Mouse (Mus musculus): Measurements from ENCODE around the gene Gm8257. TPM values are rescaled to one million over a fixed set of nuclear protein-coding genes. Genes with fewer than 3 reads are reported as not detected.
"Not testable (repeated sequence)": the region's sequence is repeated elsewhere in the genome, so short reads cannot be mapped to it uniquely, and the experiment has no call there.

The Gm8257 gene
- polyA plus RNA-seq (2015; fragmentation: Nextera tagmentation; extraction: Ambion mirVana), result not detected in 2 replicates

DNA sequence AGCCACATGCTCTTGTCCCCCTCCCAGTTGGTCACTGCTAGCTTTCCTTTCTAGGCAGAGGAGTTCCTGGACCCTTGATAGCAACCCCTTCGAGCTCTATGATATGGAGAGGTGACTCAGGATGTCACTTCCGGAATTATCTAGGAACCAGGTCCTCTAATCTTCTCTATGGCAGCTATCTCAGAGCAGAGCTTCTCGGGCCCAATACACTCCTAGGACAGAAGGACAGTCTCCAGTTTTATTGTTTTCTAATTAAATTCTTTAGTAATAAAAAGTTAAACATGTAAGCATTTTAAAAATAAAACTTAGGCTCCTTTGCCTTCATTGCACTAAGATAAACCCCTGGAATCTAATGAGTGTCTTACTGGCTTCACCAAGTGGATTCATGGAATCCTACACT lies at the start of gene Gm8257:
Gene Gm8257 (minus strand): TSS at position 101 of the 400 bp plus-strand sequence.
- H3K27ac ChIP-seq (replicated peaks); H3K4me1 ChIP-seq; H3K4me2 ChIP-seq (replicated peaks); H3K4me3 ChIP-seq; H3K27me3 ChIP-seq; H3K36me3 ChIP-seq; ATAC-seq (replicated peaks); H3K9ac ChIP-seq (replicated peaks); H3K9me3 ChIP-seq: not testable (repeated sequence)
- WGBS, result 84% methylated on average over 3 of the region's 3 CpGs

DNA sequence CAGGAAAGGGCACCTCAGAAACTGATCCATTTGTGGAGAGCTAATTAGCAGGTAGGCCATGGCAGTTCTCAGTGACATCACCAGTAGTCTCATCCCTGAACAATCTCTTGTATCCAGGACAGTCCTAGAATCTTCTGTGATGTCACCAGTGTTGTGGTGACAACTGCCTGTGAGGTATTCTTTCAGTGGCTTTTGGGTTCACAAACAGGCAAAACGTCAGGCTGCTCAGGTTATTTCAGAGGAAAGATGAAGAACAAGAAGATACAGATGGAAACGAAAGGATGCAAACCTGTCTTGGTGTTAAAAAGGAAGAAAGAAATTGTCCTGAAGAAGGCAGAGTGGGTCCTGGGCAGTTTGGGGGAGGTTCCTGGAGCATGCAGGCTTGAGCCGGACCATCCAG lies 44.0 kb upstream of the Gm8257 start, which contains the start of gene Gm8267:
Gene Gm8267 (minus strand): TSS at position 101 of the 400 bp plus-strand sequence.
- no peaks in the 10 kb centered on the region for H3K9me3 ChIP-seq
- no peak within 1 kb of the TSS for H3K4me3 ChIP-seq
- H3K36me3 ChIP-seq, result no peaks in the 10 kb centered on the region
- ATAC-seq (replicated peaks), result no peak
- no peak within 1 kb of the TSS for H3K9ac ChIP-seq (replicated peaks)
- H3K27ac ChIP-seq (replicated peaks), result no peak within 1 kb of the TSS
- no peaks in the 10 kb centered on the region for H3K4me1 ChIP-seq
- WGBS, result 77% methylated on average over 3 of the region's 3 CpGs
- no peak within 1 kb of the TSS for H3K4me2 ChIP-seq (replicated peaks)
- H3K27me3 ChIP-seq, result no peaks in the 10 kb centered on the region

DNA sequence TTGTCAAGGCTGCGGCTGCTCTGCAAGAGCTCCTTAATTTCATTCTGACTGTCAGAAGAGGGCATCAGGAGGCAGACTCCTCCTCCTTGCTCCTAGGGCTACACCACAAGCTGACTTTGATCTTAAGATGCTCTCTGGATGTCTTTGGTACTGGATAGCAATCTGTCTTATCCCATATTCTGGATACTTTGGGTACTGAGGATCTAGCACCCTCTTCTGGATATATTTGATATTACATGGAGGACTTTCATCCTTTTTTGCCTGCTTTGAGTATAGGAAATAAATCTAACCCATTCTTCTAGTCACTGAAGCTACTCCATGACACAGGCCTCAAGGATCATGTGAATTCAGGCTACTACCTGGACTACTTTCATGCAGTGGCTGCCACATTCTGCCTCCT lies 36.5 kb upstream of the Gm8257 start:
- H3K4me2 ChIP-seq (replicated peaks); H3K27me3 ChIP-seq; H3K9me3 ChIP-seq; H3K4me1 ChIP-seq; H3K9ac ChIP-seq (replicated peaks); ATAC-seq (replicated peaks); H3K36me3 ChIP-seq; H3K4me3 ChIP-seq; H3K27ac ChIP-seq (replicated peaks): not testable (repeated sequence)
- 90% methylated on average over 1 of the region's 1 CpGs for WGBS

- H3K4me3 ChIP-seq; H3K27ac ChIP-seq (replicated peaks); H3K36me3 ChIP-seq; H3K4me2 ChIP-seq (replicated peaks); H3K4me1 ChIP-seq; H3K27me3 ChIP-seq; ATAC-seq (replicated peaks); H3K9me3 ChIP-seq; H3K9ac ChIP-seq (replicated peaks): not testable (repeated sequence)
Measured at GRCm38 (mm10) chr14:44730711-44731110, 24.5 kb upstream of the Gm8257 start.

DNA sequence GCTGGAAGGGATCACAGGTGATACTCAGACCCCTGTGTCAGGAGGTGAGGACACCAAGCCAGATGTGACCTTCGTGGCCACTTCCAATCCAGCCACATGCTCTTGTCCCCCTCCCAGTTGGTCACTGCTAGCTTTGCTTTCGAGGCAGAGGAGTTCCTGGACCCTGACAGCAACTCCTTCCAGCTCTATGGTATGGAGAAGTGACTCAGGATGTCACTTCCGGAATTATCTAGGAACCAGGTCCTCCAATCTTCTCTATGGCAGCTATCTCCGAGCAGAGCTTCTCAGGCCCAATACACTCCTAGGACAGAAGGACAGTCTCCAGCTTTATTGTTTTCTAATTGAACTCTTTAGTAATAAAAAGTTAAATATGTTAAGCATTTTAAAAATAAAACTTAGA lies 78.5 kb downstream of the Gm8257 start, which contains the start of gene Gm5624:
Gene Gm5624 (minus strand): TSS at position 202 of the 400 bp plus-strand sequence.
- ATAC-seq (replicated peaks); H3K4me3 ChIP-seq: not testable (repeated sequence)

More for the DNA sequence above, 78.5 kb downstream of the Gm8257 start, which contains the start of gene Gm5624:
- not testable (repeated sequence) for H3K9ac ChIP-seq (replicated peaks); H3K27me3 ChIP-seq; H3K36me3 ChIP-seq; H3K9me3 ChIP-seq; H3K4me2 ChIP-seq (replicated peaks); H3K4me1 ChIP-seq; H3K27ac ChIP-seq (replicated peaks)
- 76% methylated on average over 4 of the region's 4 CpGs for WGBS

Other genes starting within 250 kb of the Gm8257 start
- not detected in 2 replicates for gene BC061237, start 214.0 kb downstream of the Gm8257 start, polyA plus RNA-seq (2015; fragmentation: Nextera tagmentation; extraction: Ambion mirVana)
- not detected in 2 replicates for gene Gm17093, start 188.2 kb downstream of the Gm8257 start, polyA plus RNA-seq (2015; fragmentation: Nextera tagmentation; extraction: Ambion mirVana)
- not detected in 2 replicates for gene Gm8247, start 123.3 kb downstream of the Gm8257 start, polyA plus RNA-seq (2015; fragmentation: Nextera tagmentation; extraction: Ambion mirVana)
- gene Gm5624, start 78.5 kb downstream of the Gm8257 start, polyA plus RNA-seq (2015; fragmentation: Nextera tagmentation; extraction: Ambion mirVana), result not detected in 2 replicates
- not detected in 2 replicates for gene Gm8267, start 43.9 kb upstream of the Gm8257 start, polyA plus RNA-seq (2015; fragmentation: Nextera tagmentation; extraction: Ambion mirVana)
- gene Ptgdr, start 152.9 kb upstream of the Gm8257 start, polyA plus RNA-seq (2015; fragmentation: Nextera tagmentation; extraction: Ambion mirVana), result 0.25 and 0.45 TPM in 2 replicates

Measured in forebrain, embryonic 15.5 days (tissue).